Mouse (Mus musculus) cerebellum, adult 9-11 months (tissue): ENCODE measurements at regions not wholly inside any gene's neighbourhood (a gene's known extent, or its start where the extent isn't known, plus 50 kb on each side); places are given as distances from the start of the nearest gene placed in this dataset.
"Not testable (repeated sequence)": the region's sequence is repeated elsewhere in the genome, so short reads cannot be mapped to it uniquely, and the experiment has no call there.

Experiments used
- DNase-seq: peaks from one replicate; pipeline ENCODE4 v3.0.0; 2022

- no peak for DNase-seq
Measured at GRCm38 (mm10) chr10:117497565-117498256, 117.9 kb upstream of the Cpsf6 start.

GRCm38 (mm10) chr10:117497082-117497481, 117.3 kb upstream of the Cpsf6 start:
- not testable (repeated sequence) for DNase-seq

- DNase-seq = no peak
Measured at GRCm38 (mm10) chr10:117496064-117497011, 116.5 kb upstream of the Cpsf6 start.

DNA sequence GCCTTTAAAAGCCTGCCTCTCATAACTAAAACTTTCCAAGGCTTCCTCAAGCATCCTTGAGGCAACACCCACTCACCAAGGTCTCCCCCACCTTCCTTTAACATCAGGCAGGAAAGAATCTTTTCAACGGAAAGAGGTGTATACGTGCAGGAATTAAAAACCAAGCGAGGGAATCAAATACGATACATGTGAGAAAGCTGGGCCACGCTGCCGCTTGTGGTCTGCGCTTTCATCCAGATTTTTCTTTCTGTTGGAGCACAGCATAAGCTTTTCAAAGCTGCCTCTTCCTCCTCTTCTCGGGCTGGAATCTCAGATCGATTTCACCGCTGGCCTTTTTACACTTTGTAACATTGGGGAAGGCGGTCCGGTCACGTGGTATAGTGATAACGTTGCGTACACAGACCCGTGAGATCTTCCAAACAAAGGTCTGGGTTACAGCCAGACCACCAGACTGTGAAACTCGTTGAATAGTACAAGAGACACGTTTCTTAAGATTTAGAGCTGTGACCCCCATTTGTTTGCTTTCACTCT, 114.4 kb upstream of the Cpsf6 start:
- DNase-seq = no peak

DNA sequence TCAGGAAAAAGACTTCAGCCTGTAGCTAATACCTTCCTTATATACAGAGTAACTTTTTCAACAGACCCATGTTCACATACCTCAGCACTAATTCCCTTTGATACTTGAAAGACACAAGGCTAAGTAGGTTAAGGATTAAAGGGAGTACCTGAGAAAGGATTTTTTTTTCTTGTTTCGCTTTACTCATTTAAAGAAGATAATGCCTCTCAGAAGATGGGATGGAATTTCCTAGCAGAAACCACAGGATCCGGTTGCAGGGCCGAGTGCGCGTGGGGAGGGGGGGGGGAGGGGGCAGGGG, 114.0 kb upstream of the Cpsf6 start:
- DNase-seq = no peak

DNA sequence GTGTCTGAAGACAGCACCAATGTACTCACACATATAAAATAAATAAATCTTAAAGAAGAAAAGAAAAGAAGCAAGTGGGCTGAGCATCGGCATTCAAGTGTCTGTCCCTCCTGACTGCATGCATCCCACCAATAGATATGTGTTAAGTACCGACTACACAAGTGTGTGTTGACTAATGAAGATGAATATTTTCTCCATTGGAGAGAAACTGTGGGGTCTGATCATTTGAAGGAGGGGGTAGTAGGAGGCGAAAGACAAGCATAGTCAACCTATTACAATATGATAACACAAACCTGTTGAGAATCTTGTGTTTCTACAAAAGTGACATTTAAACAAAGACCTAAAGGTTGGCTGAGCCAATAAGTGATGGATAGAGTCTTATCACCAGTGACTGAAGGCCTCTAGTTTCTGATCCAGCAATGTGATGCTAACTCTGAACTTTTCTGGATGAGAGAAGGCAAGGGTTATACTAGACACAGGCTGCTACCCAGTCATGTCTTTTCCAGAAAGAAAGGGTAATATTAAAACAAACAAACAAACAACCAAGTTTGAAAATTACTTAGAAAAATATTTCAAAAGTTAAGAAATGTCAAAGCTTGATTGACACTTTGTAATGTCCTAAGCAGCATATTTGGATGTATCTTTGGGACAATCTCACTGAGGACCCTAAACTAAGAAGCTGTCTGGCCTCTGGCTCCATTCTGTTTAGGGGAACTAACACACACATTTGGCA, 113.4 kb upstream of the Cpsf6 start:
- no peak for DNase-seq

DNA sequence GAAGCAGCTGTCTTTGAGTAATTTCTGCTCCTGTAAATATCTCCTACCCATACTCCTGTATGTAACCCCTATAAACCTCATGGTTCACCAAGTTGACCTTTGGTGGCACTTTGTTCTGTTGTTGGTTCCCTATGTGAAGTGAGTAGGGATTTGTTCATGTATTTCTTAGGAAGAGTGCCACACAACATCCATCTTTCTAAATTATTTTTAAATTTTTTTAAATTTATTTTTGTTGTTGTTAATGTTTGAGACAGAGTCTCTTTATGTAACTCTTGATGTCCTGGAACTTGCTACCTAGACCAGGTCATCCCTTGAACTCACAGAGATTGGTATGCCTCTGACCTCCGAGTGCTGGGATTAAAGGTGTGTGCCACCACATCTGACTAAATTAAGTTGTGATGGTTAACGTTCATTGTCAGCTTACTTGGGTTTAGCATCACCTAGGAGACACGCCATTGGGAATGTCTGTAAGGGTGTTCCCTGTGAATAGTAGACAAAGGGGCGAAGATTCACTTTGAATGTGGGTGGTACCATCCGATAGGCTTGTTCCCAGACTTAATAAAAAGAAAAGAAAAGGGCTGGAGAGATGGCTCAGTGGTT, 112.7 kb upstream of the Cpsf6 start:
- DNase-seq = no peak

DNA sequence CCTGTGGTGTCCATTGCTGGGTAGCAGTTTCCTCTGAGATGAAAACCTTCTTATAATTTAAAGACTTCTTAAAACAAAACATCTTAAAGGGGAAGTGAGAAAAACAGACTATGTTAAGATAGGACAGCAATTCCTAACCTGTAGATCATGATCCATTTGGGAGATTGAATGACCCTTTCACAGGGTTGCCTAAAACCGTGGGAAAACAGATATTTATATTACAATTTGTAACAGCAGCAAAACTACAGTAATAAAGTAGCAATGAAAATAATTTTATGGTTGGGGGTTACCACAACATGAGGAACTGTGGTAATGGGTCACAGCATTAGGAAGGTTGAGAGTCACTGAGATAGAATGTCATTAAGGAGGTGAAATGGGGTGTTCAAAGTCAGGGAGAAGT, 111.9 kb upstream of the Cpsf6 start:
- no peak for DNase-seq

DNA sequence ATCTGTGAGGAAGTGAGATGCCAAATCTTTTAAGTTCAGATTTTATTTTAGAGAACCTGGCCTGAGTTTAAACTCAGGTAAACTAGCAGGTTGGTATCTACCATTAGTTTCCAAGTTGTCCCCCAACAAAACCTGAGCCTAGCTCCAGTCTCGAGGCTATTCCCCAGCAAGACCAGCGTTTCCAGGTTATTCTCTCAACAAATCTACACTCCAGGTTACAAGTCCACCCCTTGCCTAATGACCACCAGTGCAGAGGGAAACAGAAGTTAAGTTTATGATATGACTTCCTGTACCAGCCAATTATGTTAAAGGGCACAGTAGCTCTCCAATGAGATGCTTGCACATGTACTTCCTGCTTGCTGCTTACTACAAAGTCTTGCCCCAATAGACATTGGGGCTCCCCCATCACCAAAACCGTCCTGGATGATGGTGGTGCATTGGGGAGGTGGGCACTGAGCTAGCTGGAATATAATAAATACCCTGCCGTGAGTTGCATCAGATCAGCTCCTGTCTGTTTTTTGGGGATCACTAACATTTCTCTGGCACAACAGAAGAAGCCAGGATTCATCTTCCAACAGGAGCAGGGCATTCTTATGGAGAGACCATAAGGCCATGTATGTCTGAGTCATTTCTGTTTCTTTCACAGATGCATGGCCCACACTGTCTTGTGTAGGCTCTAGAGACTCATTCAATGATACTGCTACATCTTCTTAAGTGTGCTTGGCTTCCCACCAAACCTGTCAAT, 111.2 kb upstream of the Cpsf6 start:
- DNase-seq = no peak

- DNase-seq = no peak
Measured at GRCm38 (mm10) chr10:117483091-117483600, 103.3 kb upstream of the Cpsf6 start.

DNA sequence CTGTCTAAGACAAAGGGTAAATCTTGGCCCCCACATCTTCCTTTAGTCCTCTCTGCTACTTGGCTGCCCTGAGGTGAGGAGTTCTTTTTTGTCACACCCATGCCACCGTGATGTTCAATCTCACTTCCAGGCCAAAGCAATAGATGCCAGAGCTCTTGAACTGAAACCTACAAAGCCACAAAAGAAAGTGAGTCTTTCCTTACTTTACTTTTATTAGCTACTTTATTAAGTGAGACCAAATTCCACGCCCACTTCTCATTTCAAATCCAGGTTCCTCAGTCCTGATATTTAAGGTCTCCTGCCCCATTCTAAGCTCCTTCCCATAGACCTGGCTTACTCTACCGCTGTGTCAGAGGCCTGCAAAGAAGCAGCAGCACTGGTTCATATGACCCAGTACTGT, 102.5 kb upstream of the Cpsf6 start:
- DNase-seq = no peak

DNA sequence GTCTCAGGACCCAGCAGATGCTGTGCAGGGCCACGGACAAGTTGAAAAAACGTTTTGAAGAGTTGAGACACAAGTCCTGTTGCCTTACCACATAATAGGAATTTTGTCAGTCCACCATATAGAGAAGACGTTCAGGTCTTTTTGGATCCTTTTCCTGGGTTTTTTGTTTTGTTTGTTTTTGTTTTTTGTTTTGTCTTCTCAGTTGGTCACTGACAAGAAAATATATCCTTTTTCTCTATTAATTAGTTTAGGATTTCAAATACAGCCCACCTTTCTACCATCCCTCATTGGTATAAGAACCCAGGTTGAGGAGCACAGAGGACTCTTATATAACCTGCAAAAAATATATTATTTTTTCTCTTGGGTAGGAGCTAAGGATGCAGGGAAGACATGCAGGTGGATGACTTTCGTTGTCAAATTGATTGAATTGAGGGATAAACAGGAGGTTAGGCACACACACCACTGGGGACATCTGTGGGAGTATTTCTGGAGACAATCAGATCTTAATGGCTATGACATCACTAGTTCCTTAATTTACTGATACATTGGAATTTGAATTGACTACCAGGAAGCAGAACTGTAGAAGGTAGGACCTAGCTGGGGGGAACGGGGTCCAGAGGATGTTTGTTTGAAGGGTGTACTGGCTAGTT, 101.7 kb upstream of the Cpsf6 start:
- no peak for DNase-seq

GRCm38 (mm10) chr10:117480456-117480850, 100.6 kb upstream of the Cpsf6 start:
- DNase-seq = no peak

- DNase-seq = no peak
Measured at GRCm38 (mm10) chr10:117479721-117480455, 100.1 kb upstream of the Cpsf6 start.

- no peak for DNase-seq
Measured at GRCm38 (mm10) chr10:117478931-117479280, 99.1 kb upstream of the Cpsf6 start.

DNA sequence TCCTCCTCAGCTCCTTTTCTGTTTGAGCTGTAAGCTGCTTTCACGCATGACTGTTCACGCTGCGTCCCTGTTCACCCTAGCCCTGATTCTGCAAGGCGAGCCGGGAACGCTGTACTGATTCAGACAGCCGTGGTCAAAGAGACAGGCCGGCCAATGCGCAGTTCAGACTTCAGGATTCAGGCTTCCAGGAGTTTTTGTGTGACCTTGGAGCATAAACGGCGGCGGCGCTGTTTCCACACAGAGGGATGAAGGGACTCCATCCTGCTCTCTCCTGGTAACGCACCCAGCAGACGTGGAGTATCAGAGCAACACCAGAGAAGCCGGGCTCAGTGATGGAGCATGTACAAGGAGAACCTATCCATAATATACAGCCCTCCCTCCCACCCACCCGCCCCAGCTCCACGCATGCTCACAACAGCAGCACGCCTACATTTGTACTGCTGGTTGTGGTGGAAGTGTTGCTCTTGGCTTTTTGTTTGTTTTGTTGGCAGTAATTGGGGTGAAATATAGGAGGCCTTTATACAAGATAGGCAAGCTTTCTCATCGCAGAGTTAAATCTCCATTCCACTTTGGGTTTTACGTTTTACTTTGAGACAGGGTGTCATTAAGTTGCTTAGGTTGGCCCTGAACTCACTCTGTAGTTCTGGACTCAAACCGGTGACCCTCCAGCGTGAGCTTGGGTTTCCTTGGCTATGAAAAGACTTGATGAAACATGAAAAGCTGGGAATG, 98.6 kb upstream of the Cpsf6 start:
- DNase-seq = no peak

GRCm38 (mm10) chr10:117477331-117478201, 97.8 kb upstream of the Cpsf6 start:
- DNase-seq = no peak

GRCm38 (mm10) chr10:117475086-117475945, 95.5 kb upstream of the Cpsf6 start:
- DNase-seq = no peak
